Mouse (Mus musculus): Measurements from ENCODE around the gene AC129217.1. TPM values are rescaled to one million over a fixed set of nuclear protein-coding genes. Genes with fewer than 3 reads are reported as not detected.

AC129217.1 gene
- not detected in 2 replicates for polyA plus RNA-seq (2015; fragmentation: Nextera tagmentation; extraction: Ambion mirVana)

- no peaks in the 10 kb centered on the region for H3K27me3 ChIP-seq (ENCODE audit: insufficient read depth, low read length)
- H3K4me3 ChIP-seq (ENCODE audit: low read length): no peak within 1 kb of the TSS
- no peak within 1 kb of the TSS for H3K9ac ChIP-seq (replicated peaks; ENCODE audit: low read length)
- ATAC-seq (ENCODE audit: low FRiP score, low TSS enrichment): no peak
- peaks cover 91% of the 10 kb centered on the region for H3K36me3 ChIP-seq (ENCODE audit: insufficient read depth, low read length)
- WGBS: 94% methylated on average over 8 of the region's 8 CpGs
- H3K27ac ChIP-seq (ENCODE audit: low read length): no peak within 1 kb of the TSS
- no peak within 1 kb of the TSS for H3K4me2 ChIP-seq (replicated peaks; ENCODE audit: low read depth, low read length)
- H3K4me1 ChIP-seq (ENCODE audit: insufficient read depth, low read length): no peaks in the 10 kb centered on the region
- H3K9me3 ChIP-seq (ENCODE audit: low read length): no peaks in the 10 kb centered on the region
Observed at GRCm38 (mm10) chr19:8829660-8830059, at the start of gene AC129217.1. Gene AC129217.1, plus strand, starts transcription at chr19:8829773.

GRCm38 (mm10) chr19:8786008-8786781 is 43.4 kb upstream of the AC129217.1 start, which contains the start of gene Taf6l:
Gene Taf6l, minus strand, starts transcription at chr19:8786417.
- Histone ChIP-seq H3K36me3 (ENCODE audit: insufficient read depth, low read length) (peaks cover 28% of the 10 kb centered on the region), H3K4me1 (ENCODE audit: insufficient read depth, low read length) (peaks cover 7% of the 10 kb centered on the region), H3K27ac (ENCODE audit: low read length) (peak within 1 kb of the TSS; percentile 86), H3K4me2 (replicated peaks; ENCODE audit: low read depth, low read length) (peak within 1 kb of the TSS; percentile 57), H3K9ac (replicated peaks; ENCODE audit: low read length) (peak within 1 kb of the TSS; percentile 68), H3K9me3 (ENCODE audit: low read length) (no peaks in the 10 kb centered on the region), H3K27me3 (ENCODE audit: insufficient read depth, low read length) (no peaks in the 10 kb centered on the region), H3K4me3 (ENCODE audit: low read length) (peak within 1 kb of the TSS; percentile 73)
- WGBS: under 1% methylated on average over 32 of the region's 32 CpGs
- peak; percentile 99 for ATAC-seq (ENCODE audit: low FRiP score, low TSS enrichment)

GRCm38 (mm10) chr19:8788521-8788920 is 41.1 kb upstream of the AC129217.1 start:
- no peak for ATAC-seq (ENCODE audit: low FRiP score, low TSS enrichment)
- Histone ChIP-seq H3K4me1 (ENCODE audit: insufficient read depth, low read length) (peaks cover 7% of the 10 kb centered on the region), H3K9ac (replicated peaks; ENCODE audit: low read length) (no peak overlapping the region), H3K27me3 (ENCODE audit: insufficient read depth, low read length) (no peaks in the 10 kb centered on the region), H3K9me3 (ENCODE audit: low read length) (0 out of 2 replicates have a peak, but pooled peaks cover 5% of the 10 kb centered on the region), H3K4me3 (ENCODE audit: low read length) (no peak overlapping the region), H3K4me2 (replicated peaks; ENCODE audit: low read depth, low read length) (no peak overlapping the region), H3K27ac (ENCODE audit: low read length) (no peak overlapping the region), H3K36me3 (ENCODE audit: insufficient read depth, low read length) (peaks cover 21% of the 10 kb centered on the region)
- 27% methylated on average over 3 of the region's 3 CpGs for WGBS

- WGBS: 45% methylated on average over 1 of the region's 1 CpGs
- H3K36me3 ChIP-seq (ENCODE audit: insufficient read depth, low read length): peaks cover 23% of the 10 kb centered on the region
- peaks cover 7% of the 10 kb centered on the region for H3K4me1 ChIP-seq (ENCODE audit: insufficient read depth, low read length)
- H3K9me3 ChIP-seq (ENCODE audit: low read length): 0 out of 2 replicates have a peak, but pooled peaks cover 5% of the 10 kb centered on the region
- H3K27ac ChIP-seq (ENCODE audit: low read length): no peak overlapping the region
- no peaks in the 10 kb centered on the region for H3K27me3 ChIP-seq (ENCODE audit: insufficient read depth, low read length)
- H3K4me3 ChIP-seq (ENCODE audit: low read length): no peak overlapping the region
- H3K9ac ChIP-seq (replicated peaks; ENCODE audit: low read length): no peak overlapping the region
- no peak for ATAC-seq (ENCODE audit: low FRiP score, low TSS enrichment)
- no peak overlapping the region for H3K4me2 ChIP-seq (replicated peaks; ENCODE audit: low read depth, low read length)
Observed at GRCm38 (mm10) chr19:8789171-8789570, 40.4 kb upstream of the AC129217.1 start.

GRCm38 (mm10) chr19:8790171-8790570 is 39.4 kb upstream of the AC129217.1 start:
- Histone ChIP-seq H3K27ac (ENCODE audit: low read length) (no peak overlapping the region), H3K4me1 (ENCODE audit: insufficient read depth, low read length) (peaks cover 5% of the 10 kb centered on the region), H3K4me3 (ENCODE audit: low read length) (no peak overlapping the region), H3K4me2 (replicated peaks; ENCODE audit: low read depth, low read length) (no peak overlapping the region), H3K9ac (replicated peaks; ENCODE audit: low read length) (no peak overlapping the region), H3K36me3 (ENCODE audit: insufficient read depth, low read length) (peaks cover 33% of the 10 kb centered on the region), H3K27me3 (ENCODE audit: insufficient read depth, low read length) (no peaks in the 10 kb centered on the region), H3K9me3 (ENCODE audit: low read length) (0 out of 2 replicates have a peak, but pooled peaks cover 5% of the 10 kb centered on the region)
- 74% methylated on average over 7 of the region's 7 CpGs for WGBS
- no peak for ATAC-seq (ENCODE audit: low FRiP score, low TSS enrichment)

GRCm38 (mm10) chr19:8798264-8798946 is 31.2 kb upstream of the AC129217.1 start, which contains the start of gene Polr2g:
Gene Polr2g, minus strand, starts transcription at chr19:8798577.
- Histone ChIP-seq H3K9ac (replicated peaks; ENCODE audit: low read length) (peak within 1 kb of the TSS; percentile 88), H3K27me3 (ENCODE audit: insufficient read depth, low read length) (no peaks in the 10 kb centered on the region), H3K9me3 (ENCODE audit: low read length) (0 out of 2 replicates have a peak, but pooled peaks cover 2% of the 10 kb centered on the region), H3K27ac (ENCODE audit: low read length) (peak within 1 kb of the TSS; percentile 50), H3K4me2 (replicated peaks; ENCODE audit: low read depth, low read length) (peak within 1 kb of the TSS; percentile 86), H3K4me3 (ENCODE audit: low read length) (peak within 1 kb of the TSS; percentile 71), H3K36me3 (ENCODE audit: insufficient read depth, low read length) (peaks cover 22% of the 10 kb centered on the region), H3K4me1 (ENCODE audit: insufficient read depth, low read length) (peaks cover 18% of the 10 kb centered on the region)
- peak; percentile 79 for ATAC-seq (ENCODE audit: low FRiP score, low TSS enrichment)
- under 1% methylated on average over 25 of the region's 25 CpGs for WGBS

GRCm38 (mm10) chr19:8798947-8799315 is 30.6 kb upstream of the AC129217.1 start:
- Histone ChIP-seq H3K4me1 (ENCODE audit: insufficient read depth, low read length) (peaks cover 18% of the 10 kb centered on the region), H3K27ac (ENCODE audit: low read length) (no peak overlapping the region), H3K4me3 (ENCODE audit: low read length) (peak overlapping the region; percentile 71), H3K4me2 (replicated peaks; ENCODE audit: low read depth, low read length) (peak overlapping the region; percentile 86), H3K9ac (replicated peaks; ENCODE audit: low read length) (peak overlapping the region; percentile 50), H3K36me3 (ENCODE audit: insufficient read depth, low read length) (peaks cover 17% of the 10 kb centered on the region), H3K27me3 (ENCODE audit: insufficient read depth, low read length) (no peaks in the 10 kb centered on the region), H3K9me3 (ENCODE audit: low read length) (no peaks in the 10 kb centered on the region)
- ATAC-seq (ENCODE audit: low FRiP score, low TSS enrichment): no peak

GRCm38 (mm10) chr19:8802130-8802821 is 27.3 kb upstream of the AC129217.1 start, which contains the start of gene Zbtb3:
Gene Zbtb3, plus strand, starts transcription at chr19:8802555.
- peaks cover 15% of the 10 kb centered on the region for H3K4me1 ChIP-seq (ENCODE audit: insufficient read depth, low read length)
- H3K27ac ChIP-seq (ENCODE audit: low read length): peak within 1 kb of the TSS; percentile 95
- H3K36me3 ChIP-seq (ENCODE audit: insufficient read depth, low read length): peaks cover 16% of the 10 kb centered on the region; the same call in 1 of the 2 replicates
- peak within 1 kb of the TSS; percentile 84 for H3K4me2 ChIP-seq (replicated peaks; ENCODE audit: low read depth, low read length)
- H3K4me3 ChIP-seq (ENCODE audit: low read length): peak within 1 kb of the TSS; percentile 81
- no peaks in the 10 kb centered on the region for H3K27me3 ChIP-seq (ENCODE audit: insufficient read depth, low read length)
- ATAC-seq (ENCODE audit: low FRiP score, low TSS enrichment): peak; percentile 97
- WGBS: 0% methylated on average over 30 of the region's 30 CpGs
- H3K9ac ChIP-seq (replicated peaks; ENCODE audit: low read length): peak within 1 kb of the TSS; percentile 79
- H3K9me3 ChIP-seq (ENCODE audit: low read length): no peaks in the 10 kb centered on the region

- Histone ChIP-seq H3K4me1 (ENCODE audit: insufficient read depth, low read length) (peaks cover 10% of the 10 kb centered on the region), H3K27me3 (ENCODE audit: insufficient read depth, low read length) (no peaks in the 10 kb centered on the region), H3K36me3 (ENCODE audit: insufficient read depth, low read length) (peaks cover 26% of the 10 kb centered on the region; the same call in 1 of the 2 replicates), H3K9ac (replicated peaks; ENCODE audit: low read length) (no peak overlapping the region; the same call in 1 of the 2 replicates), H3K4me2 (replicated peaks; ENCODE audit: low read depth, low read length) (peak overlapping the region; percentile 84), H3K4me3 (ENCODE audit: low read length) (peak overlapping the region; percentile 81), H3K9me3 (ENCODE audit: low read length) (no peaks in the 10 kb centered on the region), H3K27ac (ENCODE audit: low read length) (no peak overlapping the region)
- no peak for ATAC-seq (ENCODE audit: low FRiP score, low TSS enrichment)
- WGBS: 89% methylated on average over 9 of the region's 9 CpGs
Observed at GRCm38 (mm10) chr19:8803204-8803780, 26.3 kb upstream of the AC129217.1 start.

Data from kidney, embryonic 16.5 days (tissue).